Mouse (Mus musculus): ENCODE data around the gene Gpa33. TPM values are rescaled to one million over a fixed set of nuclear protein-coding genes. Genes with fewer than 3 reads are reported as not detected.

Gpa33 gene
- polyA plus RNA-seq, 2 experiments: 1.1 to 1.2 TPM

DNA sequence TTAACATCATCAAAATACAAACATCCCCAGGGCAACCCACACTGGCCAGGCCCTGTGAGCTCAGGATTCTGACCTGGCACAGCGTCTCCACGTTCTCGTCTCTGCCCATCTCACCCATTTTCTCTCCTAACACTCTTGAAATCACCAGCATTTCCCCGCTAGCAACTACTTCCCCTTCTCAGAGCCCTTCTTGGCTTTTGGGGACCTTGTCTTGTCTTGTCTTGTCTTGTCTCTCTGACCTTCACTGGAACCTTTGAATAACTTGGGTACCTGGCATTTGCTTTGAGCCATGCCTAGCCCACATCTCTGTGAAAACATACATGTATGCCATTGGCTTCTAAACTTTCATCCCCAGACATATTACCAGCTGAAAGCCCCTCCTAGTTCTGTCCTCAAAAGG is 19.4 kb downstream of the Gpa33 start:
- Histone ChIP-seq H3K4me2 (replicated peaks; ENCODE audit: low read depth, low read length, severe bottlenecking) (no peak overlapping the region), H3K36me3 (ENCODE audit: control insufficient read depth, insufficient read depth, low read length) (no peaks in the 10 kb centered on the region), H3K4me1 (ENCODE audit: control insufficient read depth, insufficient read depth, low read length) (no peaks in the 10 kb centered on the region), H3K4me3 (replicated peaks; ENCODE audit: low read length) (no peak overlapping the region), H3K27me3 (ENCODE audit: control insufficient read depth, insufficient read depth, low read length) (peaks cover 2% of the 10 kb centered on the region), H3K27ac (replicated peaks; ENCODE audit: low read depth, low read length) (no peak overlapping the region), H3K9ac (ENCODE audit: low read depth, low read length, severe bottlenecking) (no peak overlapping the region), H3K9me3 (ENCODE audit: control insufficient read depth, low read length) (no peaks in the 10 kb centered on the region)
- WGBS: 88% methylated on average over 4 of the region's 4 CpGs
- TF ChIP-seq POLR2A (IDR thresholded peaks at IDR 0.05; ENCODE audit: borderline replicate concordance, extremely low read depth, insufficient read depth, insufficient read length): no peak
- no peak for DNase-seq (ENCODE audit: low spot score)
- ATAC-seq (ENCODE audit: low FRiP score, low read depth): no peak

DNA sequence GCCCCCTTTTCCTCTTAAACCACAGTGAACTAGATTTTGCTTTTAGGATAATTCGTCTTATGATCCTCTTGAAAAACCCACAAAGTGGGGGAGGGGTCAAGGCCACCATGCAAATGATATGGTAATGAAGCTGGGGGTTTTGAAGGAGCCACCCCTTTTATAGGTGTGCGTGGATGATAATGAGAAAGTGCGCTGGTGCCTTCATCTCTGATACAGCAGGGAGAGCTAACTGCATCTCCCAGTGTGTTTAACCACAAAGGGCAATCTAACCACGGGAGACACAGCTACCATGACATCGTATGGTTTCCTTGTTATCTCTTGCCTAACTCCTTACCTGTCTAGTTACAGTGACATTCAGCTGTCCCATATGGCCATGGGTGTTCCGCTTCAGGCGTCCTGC is 20.0 kb downstream of the Gpa33 start:
- Histone ChIP-seq H3K27ac (replicated peaks; ENCODE audit: low read depth, low read length) (no peak overlapping the region), H3K4me3 (replicated peaks; ENCODE audit: low read length) (no peak overlapping the region), H3K27me3 (ENCODE audit: control insufficient read depth, insufficient read depth, low read length) (peaks cover 7% of the 10 kb centered on the region), H3K4me1 (ENCODE audit: control insufficient read depth, insufficient read depth, low read length) (no peaks in the 10 kb centered on the region), H3K9me3 (ENCODE audit: control insufficient read depth, low read length) (no peaks in the 10 kb centered on the region), H3K36me3 (ENCODE audit: control insufficient read depth, insufficient read depth, low read length) (no peaks in the 10 kb centered on the region), H3K9ac (ENCODE audit: low read depth, low read length, severe bottlenecking) (no peak overlapping the region), H3K4me2 (replicated peaks; ENCODE audit: low read depth, low read length, severe bottlenecking) (no peak overlapping the region)
- no peak for DNase-seq (ENCODE audit: low spot score)
- ATAC-seq (ENCODE audit: low FRiP score, low read depth): no peak
- WGBS: 84% methylated on average over 7 of the region's 7 CpGs
- no peak for TF ChIP-seq POLR2A (IDR thresholded peaks at IDR 0.05; ENCODE audit: borderline replicate concordance, extremely low read depth, insufficient read depth, insufficient read length)

DNA sequence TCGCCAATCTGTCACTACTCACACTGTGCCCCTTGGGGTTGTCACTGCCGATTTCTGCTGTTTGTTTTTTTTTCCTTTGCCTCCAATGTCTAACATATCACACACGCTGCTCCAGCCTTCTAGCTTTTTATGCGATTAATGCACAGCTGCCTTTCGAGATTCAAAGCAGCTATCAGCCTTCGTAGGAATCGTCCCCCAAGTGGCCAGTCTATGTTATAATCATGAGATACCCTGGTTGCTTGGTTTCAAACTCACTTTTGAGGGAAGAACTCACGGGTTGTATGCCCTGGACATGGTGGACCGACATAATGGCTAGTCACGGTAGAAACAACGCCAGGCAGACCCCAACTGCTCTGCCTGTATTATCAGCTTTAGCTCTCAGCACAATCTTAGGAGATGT is 21.3 kb downstream of the Gpa33 start:
- Histone ChIP-seq H3K4me2 (replicated peaks; ENCODE audit: low read depth, low read length, severe bottlenecking) (no peak overlapping the region), H3K9ac (ENCODE audit: low read depth, low read length, severe bottlenecking) (no peak overlapping the region), H3K36me3 (ENCODE audit: control insufficient read depth, insufficient read depth, low read length) (no peaks in the 10 kb centered on the region), H3K27me3 (ENCODE audit: control insufficient read depth, insufficient read depth, low read length) (peaks cover 12% of the 10 kb centered on the region), H3K27ac (replicated peaks; ENCODE audit: low read depth, low read length) (no peak overlapping the region), H3K4me3 (replicated peaks; ENCODE audit: low read length) (no peak overlapping the region), H3K9me3 (ENCODE audit: control insufficient read depth, low read length) (no peaks in the 10 kb centered on the region), H3K4me1 (ENCODE audit: control insufficient read depth, insufficient read depth, low read length) (no peaks in the 10 kb centered on the region)
- WGBS: 58% methylated on average over 11 of the region's 11 CpGs
- no peak for DNase-seq (ENCODE audit: low spot score)
- no peak for TF ChIP-seq POLR2A (IDR thresholded peaks at IDR 0.05; ENCODE audit: borderline replicate concordance, extremely low read depth, insufficient read depth, insufficient read length)
- ATAC-seq (ENCODE audit: low FRiP score, low read depth): no peak

DNA sequence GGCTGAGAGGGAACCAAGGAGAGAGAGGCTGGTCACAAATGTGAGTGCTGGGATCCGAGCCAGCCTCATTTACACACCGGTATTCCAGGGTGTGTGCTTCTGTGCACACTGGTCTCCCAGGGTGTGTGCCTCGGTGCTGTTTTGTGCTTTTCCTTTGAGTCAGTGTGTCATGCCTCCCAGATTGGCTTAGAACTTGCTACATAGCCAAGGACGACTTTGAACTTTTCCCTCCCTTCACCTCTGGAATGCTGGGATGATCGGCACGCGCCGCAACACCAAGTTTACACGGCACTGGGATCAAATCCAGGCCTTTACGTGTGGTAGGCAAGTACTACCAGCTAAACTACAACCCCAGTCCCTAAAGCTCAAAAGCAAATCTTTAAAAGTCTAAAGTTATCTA is 22.0 kb downstream of the Gpa33 start:
- DNase-seq (ENCODE audit: low spot score): no peak

DNA sequence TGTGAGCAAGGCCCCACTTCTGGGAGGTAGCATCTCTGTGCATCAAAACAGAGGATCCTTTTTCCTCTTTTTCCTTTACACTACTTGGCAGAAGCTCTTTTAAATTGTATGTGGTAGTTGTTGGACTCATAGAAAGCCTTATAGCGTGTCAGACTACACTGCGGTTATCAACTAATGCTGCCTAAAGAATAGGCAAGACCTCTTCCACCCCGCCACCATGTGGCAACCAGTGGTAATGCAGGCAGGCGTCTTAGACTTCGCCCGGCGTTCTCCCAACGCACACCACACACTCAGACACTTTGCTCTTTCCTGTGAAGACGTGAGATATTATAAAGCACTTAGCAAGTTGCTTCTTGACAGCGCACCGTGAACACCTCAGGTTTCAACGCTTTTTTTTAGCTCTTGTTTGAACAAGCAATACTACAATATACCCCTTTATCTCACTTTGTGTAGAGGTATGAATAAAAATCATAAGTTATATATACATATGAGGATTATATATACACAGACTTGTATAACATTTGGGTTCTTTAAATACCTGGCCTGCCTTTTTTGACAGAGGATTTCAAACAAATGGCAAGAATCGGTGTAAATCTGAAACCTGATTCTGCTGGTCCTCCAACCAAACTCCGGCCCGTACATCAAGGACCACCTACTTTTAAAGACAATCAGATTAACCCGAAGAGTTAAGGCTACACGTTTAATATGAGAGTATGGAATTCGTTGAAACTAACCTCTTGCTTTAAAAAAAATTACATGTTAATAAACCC is 23.5 kb downstream of the Gpa33 start:
- H3K4me2 ChIP-seq (replicated peaks; ENCODE audit: low read depth, low read length, severe bottlenecking): 0 out of 2 replicates have a peak overlapping the region, but pooled peaks have one; percentile 7
- no peak overlapping the region for H3K27ac ChIP-seq (replicated peaks; ENCODE audit: low read depth, low read length)
- no peak overlapping the region for H3K4me3 ChIP-seq (replicated peaks; ENCODE audit: low read length)
- no peaks in the 10 kb centered on the region for H3K4me1 ChIP-seq (ENCODE audit: control insufficient read depth, insufficient read depth, low read length)
- peak; percentile 69; the same call in 1 of the 2 replicates for ATAC-seq (ENCODE audit: low FRiP score, low read depth)
- TF ChIP-seq POLR2A (IDR thresholded peaks at IDR 0.05; ENCODE audit: borderline replicate concordance, extremely low read depth, insufficient read depth, insufficient read length): no peak
- H3K9me3 ChIP-seq (ENCODE audit: control insufficient read depth, low read length): no peaks in the 10 kb centered on the region
- no peak overlapping the region for H3K9ac ChIP-seq (ENCODE audit: low read depth, low read length, severe bottlenecking)
- peak; percentile 92 for DNase-seq (ENCODE audit: low spot score)
- H3K27me3 ChIP-seq (ENCODE audit: control insufficient read depth, insufficient read depth, low read length): peaks cover 12% of the 10 kb centered on the region
- 11% methylated on average over 18 of the region's 18 CpGs for WGBS
- no peaks in the 10 kb centered on the region for H3K36me3 ChIP-seq (ENCODE audit: control insufficient read depth, insufficient read depth, low read length)

More for the DNA sequence above, 22.0 kb downstream of the Gpa33 start:
- Histone ChIP-seq H3K4me2 (replicated peaks; ENCODE audit: low read depth, low read length, severe bottlenecking) (no peak overlapping the region), H3K27me3 (ENCODE audit: control insufficient read depth, insufficient read depth, low read length) (peaks cover 12% of the 10 kb centered on the region), H3K4me1 (ENCODE audit: control insufficient read depth, insufficient read depth, low read length) (no peaks in the 10 kb centered on the region), H3K27ac (replicated peaks; ENCODE audit: low read depth, low read length) (no peak overlapping the region), H3K4me3 (replicated peaks; ENCODE audit: low read length) (no peak overlapping the region), H3K9me3 (ENCODE audit: control insufficient read depth, low read length) (no peaks in the 10 kb centered on the region), H3K36me3 (ENCODE audit: control insufficient read depth, insufficient read depth, low read length) (no peaks in the 10 kb centered on the region), H3K9ac (ENCODE audit: low read depth, low read length, severe bottlenecking) (no peak overlapping the region)
- no peak for ATAC-seq (ENCODE audit: low FRiP score, low read depth)
- 88% methylated on average over 10 of the region's 10 CpGs for WGBS
- TF ChIP-seq POLR2A (IDR thresholded peaks at IDR 0.05; ENCODE audit: borderline replicate concordance, extremely low read depth, insufficient read depth, insufficient read length): no peak

Data from limb, embryonic 14.5 days (tissue).